Mouse (Mus musculus) liver, adult 2 months (tissue): ENCODE measurements around the gene Ip6k2.

Experiments used
- CTCF ChIP-seq: fragments of 200-500 bp; IDR thresholded peaks from 2 replicates; pipeline ENCODE4 v1.5.1; 2011; ENCODE audit warnings: low read depth, low read length, control low read depth
- POLR2A ChIP-seq: fragments of 200-500 bp; IDR thresholded peaks from 2 replicates; pipeline ENCODE4 v1.6.1; 2011; ENCODE audit warnings: low read length, control low read depth; ENCODE audit not compliant: insufficient read depth; ENCODE audit errors: extremely low read depth

- no peak for TF ChIP-seq POLR2A
- no peak for TF ChIP-seq CTCF
These were observed 16.0 kb downstream of the Ip6k2 start for GRCm38 (mm10) chr9:108799564-108799963.
